Mouse (Mus musculus): ENCODE results near the gene Omt2a. TPM values are rescaled to one million over a fixed set of nuclear protein-coding genes. Genes with fewer than 3 reads are reported as not detected.
"Not testable (repeated sequence)": the region's sequence is repeated elsewhere in the genome, so short reads cannot be mapped to it uniquely, and the experiment has no call there.

Omt2a gene
- polyA plus RNA-seq, 1 experiment = not detected

- not testable (repeated sequence) for H3K4me3 ChIP-seq (ENCODE audit: control insufficient read depth, low read depth, low read length); H3K4me1 ChIP-seq (ENCODE audit: control insufficient read depth, insufficient read depth, low read length); H3K27ac ChIP-seq (ENCODE audit: control insufficient read depth, insufficient read depth, low read depth, low read length); H3K27me3 ChIP-seq (ENCODE audit: control insufficient read depth, insufficient read depth, low read length); H3K36me3 ChIP-seq (ENCODE audit: control insufficient read depth, insufficient read depth, low read length)
- peak; percentile 81 for TF ChIP-seq CTCF (IDR thresholded peaks at IDR 0.05; ENCODE audit: control insufficient read depth, insufficient read depth, insufficient replicate concordance, low read depth, low read length)
These were observed 25.7 kb upstream of the Omt2a start for GRCm38 (mm10) chr9:78340324-78340723.

DNA sequence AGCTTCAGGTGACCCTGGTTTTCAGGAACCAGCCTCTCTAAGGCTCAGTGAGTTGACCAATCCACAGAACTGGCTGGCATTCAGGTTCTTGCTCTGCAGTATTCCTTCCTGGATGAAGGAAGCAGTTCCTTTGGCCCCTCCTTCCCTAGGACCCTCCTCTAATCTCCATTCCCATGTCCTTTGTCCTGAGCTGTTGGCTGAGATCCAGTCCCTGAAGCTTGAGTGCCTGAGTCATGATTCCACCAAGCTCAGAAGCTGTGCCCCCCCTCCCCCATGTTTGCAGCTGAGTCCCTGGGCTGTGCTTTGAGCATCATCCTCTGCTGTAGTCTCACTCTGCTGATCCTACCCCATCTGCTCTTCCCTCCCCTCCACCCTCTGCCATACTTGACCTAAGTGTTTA lies 22.5 kb upstream of the Omt2a start:
- not testable (repeated sequence) for H3K36me3 ChIP-seq (ENCODE audit: control insufficient read depth, insufficient read depth, low read length); H3K27me3 ChIP-seq (ENCODE audit: control insufficient read depth, insufficient read depth, low read length); H3K4me1 ChIP-seq (ENCODE audit: control insufficient read depth, insufficient read depth, low read length); H3K4me3 ChIP-seq (ENCODE audit: control insufficient read depth, low read depth, low read length); H3K27ac ChIP-seq (ENCODE audit: control insufficient read depth, insufficient read depth, low read depth, low read length)

DNA sequence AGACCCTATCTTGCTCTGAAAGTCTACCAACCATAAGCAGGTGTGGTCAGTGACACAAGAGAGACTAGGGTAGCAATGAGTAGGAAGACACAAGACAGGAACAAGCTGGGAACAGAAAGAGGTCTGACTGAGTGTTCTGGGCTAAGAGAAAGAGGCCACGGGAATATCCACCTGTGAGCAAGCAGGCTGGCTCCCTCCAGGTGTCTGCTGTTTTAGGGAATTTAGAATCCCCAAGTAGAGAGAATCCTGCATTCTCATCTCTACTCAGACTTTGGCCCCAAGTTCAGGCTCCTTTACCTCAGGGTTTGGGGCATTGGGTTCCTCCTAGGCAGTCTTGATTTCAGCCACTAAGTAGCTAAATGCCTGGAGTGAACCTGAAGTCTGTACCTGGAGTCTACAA lies 12.7 kb upstream of the Omt2a start, which contains the start of gene Omt2b:
Omt2b (plus strand) TSS at position 301 of the 400 bp plus-strand sequence.
- not testable (repeated sequence) for H3K27me3 ChIP-seq (ENCODE audit: control insufficient read depth, insufficient read depth, low read length); H3K36me3 ChIP-seq (ENCODE audit: control insufficient read depth, insufficient read depth, low read length); H3K4me1 ChIP-seq (ENCODE audit: control insufficient read depth, insufficient read depth, low read length); H3K27ac ChIP-seq (ENCODE audit: control insufficient read depth, insufficient read depth, low read depth, low read length); H3K4me3 ChIP-seq (ENCODE audit: control insufficient read depth, low read depth, low read length)

GRCm38 (mm10) chr9:78319499-78319898 lies 4.9 kb upstream of the Omt2a start:
- TF ChIP-seq POLR2A (IDR thresholded peaks at IDR 0.05; ENCODE audit: control insufficient read depth, low read depth, low read length) (no peak), CTCF (IDR thresholded peaks at IDR 0.05; ENCODE audit: control insufficient read depth, insufficient read depth, insufficient replicate concordance, low read depth, low read length) (no peak)
- H3K27ac ChIP-seq (ENCODE audit: control insufficient read depth, insufficient read depth, low read depth, low read length) = no peak overlapping the region
- H3K4me1 ChIP-seq (ENCODE audit: control insufficient read depth, insufficient read depth, low read length) = no peaks in the 10 kb centered on the region
- H3K4me3 ChIP-seq (ENCODE audit: control insufficient read depth, low read depth, low read length) = no peak overlapping the region
- no peaks in the 10 kb centered on the region for H3K36me3 ChIP-seq (ENCODE audit: control insufficient read depth, insufficient read depth, low read length)
- H3K27me3 ChIP-seq (ENCODE audit: control insufficient read depth, insufficient read depth, low read length) = no peaks in the 10 kb centered on the region

DNA sequence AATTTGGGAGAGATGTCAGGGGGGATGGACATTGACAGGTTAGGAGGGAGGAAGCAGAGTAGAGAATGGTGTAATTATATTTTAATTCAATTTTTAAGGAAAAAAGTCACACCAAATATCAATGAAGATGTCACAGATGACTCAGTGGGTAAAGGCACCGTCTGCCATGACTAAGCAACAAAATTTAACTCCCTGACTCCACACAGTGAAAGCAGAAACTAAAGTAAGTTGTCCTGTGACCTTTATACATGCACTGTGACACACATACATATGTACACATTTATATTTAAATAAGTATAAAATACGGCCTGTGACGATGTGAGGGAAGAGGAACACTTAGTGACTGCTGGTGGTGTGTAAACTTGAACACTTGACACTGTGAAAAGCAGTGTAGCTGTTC lies 6.5 kb downstream of the Omt2a start:
- not testable (repeated sequence) for H3K4me1 ChIP-seq (ENCODE audit: control insufficient read depth, insufficient read depth, low read length); H3K4me3 ChIP-seq (ENCODE audit: control insufficient read depth, low read depth, low read length); H3K36me3 ChIP-seq (ENCODE audit: control insufficient read depth, insufficient read depth, low read length); H3K27ac ChIP-seq (ENCODE audit: control insufficient read depth, insufficient read depth, low read depth, low read length); H3K27me3 ChIP-seq (ENCODE audit: control insufficient read depth, insufficient read depth, low read length)

- H3K36me3 ChIP-seq (ENCODE audit: control insufficient read depth, insufficient read depth, low read length); H3K27me3 ChIP-seq (ENCODE audit: control insufficient read depth, insufficient read depth, low read length); H3K27ac ChIP-seq (ENCODE audit: control insufficient read depth, insufficient read depth, low read depth, low read length); H3K4me3 ChIP-seq (ENCODE audit: control insufficient read depth, low read depth, low read length); H3K4me1 ChIP-seq (ENCODE audit: control insufficient read depth, insufficient read depth, low read length): not testable (repeated sequence)
These were observed 15.5 kb downstream of the Omt2a start for GRCm38 (mm10) chr9:78299143-78299542.

DNA sequence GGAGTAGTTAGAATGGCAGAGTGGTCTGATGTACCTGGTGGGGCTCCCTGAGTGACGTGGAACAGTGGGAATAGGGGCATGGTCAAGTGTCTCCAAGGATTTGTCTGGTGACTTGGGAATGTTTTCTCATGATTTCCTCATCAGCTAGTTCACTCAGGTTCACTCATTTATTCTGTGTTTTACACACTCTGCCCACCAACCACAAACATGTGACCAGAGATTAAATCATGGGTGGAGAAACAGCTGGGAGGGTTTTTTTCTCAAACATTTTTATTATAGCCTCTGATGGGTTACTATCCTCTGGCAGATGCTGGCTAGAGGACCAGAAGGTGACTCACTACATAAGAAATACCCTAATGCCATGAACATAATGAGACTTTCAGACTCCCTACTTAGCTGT lies 16.4 kb downstream of the Omt2a start:
- Histone ChIP-seq H3K36me3 (ENCODE audit: control insufficient read depth, insufficient read depth, low read length) (no peaks in the 10 kb centered on the region), H3K27ac (ENCODE audit: control insufficient read depth, insufficient read depth, low read depth, low read length) (no peak overlapping the region), H3K4me1 (ENCODE audit: control insufficient read depth, insufficient read depth, low read length) (no peaks in the 10 kb centered on the region), H3K4me3 (ENCODE audit: control insufficient read depth, low read depth, low read length) (no peak overlapping the region), H3K27me3 (ENCODE audit: control insufficient read depth, insufficient read depth, low read length) (no peaks in the 10 kb centered on the region)
- TF ChIP-seq CTCF (IDR thresholded peaks at IDR 0.05; ENCODE audit: control insufficient read depth, insufficient read depth, insufficient replicate concordance, low read depth, low read length) (no peak), POLR2A (IDR thresholded peaks at IDR 0.05; ENCODE audit: control insufficient read depth, low read depth, low read length) (no peak)

GRCm38 (mm10) chr9:78296089-78296488 lies 18.5 kb downstream of the Omt2a start:
- H3K27ac ChIP-seq (ENCODE audit: control insufficient read depth, insufficient read depth, low read depth, low read length); H3K4me1 ChIP-seq (ENCODE audit: control insufficient read depth, insufficient read depth, low read length); H3K27me3 ChIP-seq (ENCODE audit: control insufficient read depth, insufficient read depth, low read length); H3K36me3 ChIP-seq (ENCODE audit: control insufficient read depth, insufficient read depth, low read length); H3K4me3 ChIP-seq (ENCODE audit: control insufficient read depth, low read depth, low read length): not testable (repeated sequence)
- TF ChIP-seq CTCF (IDR thresholded peaks at IDR 0.05; ENCODE audit: control insufficient read depth, insufficient read depth, insufficient replicate concordance, low read depth, low read length) = peak; percentile 72; the same call in 1 of the 2 replicates

DNA sequence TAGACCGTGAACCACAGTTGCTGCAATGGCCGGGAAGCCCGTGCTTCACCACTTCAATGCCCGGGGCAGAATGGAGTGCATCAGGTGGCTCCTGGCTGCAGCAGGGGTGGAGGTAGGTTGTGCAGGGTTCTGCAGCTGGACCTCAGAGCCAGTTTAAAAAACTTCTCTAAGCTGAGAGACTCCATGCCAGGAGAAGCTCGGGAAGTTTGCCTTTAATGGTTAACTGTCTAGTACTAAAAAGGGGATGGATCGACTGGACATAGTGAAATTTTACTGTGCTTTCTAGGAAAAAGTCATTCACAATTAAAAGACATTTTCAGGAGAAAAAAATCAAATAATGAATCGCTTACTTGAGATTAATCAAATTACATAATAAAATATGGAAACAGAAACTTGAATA lies 19.8 kb downstream of the Omt2a start:
- H3K4me3 ChIP-seq (ENCODE audit: control insufficient read depth, low read depth, low read length); H3K27me3 ChIP-seq (ENCODE audit: control insufficient read depth, insufficient read depth, low read length); H3K27ac ChIP-seq (ENCODE audit: control insufficient read depth, insufficient read depth, low read depth, low read length); H3K4me1 ChIP-seq (ENCODE audit: control insufficient read depth, insufficient read depth, low read length); H3K36me3 ChIP-seq (ENCODE audit: control insufficient read depth, insufficient read depth, low read length): not testable (repeated sequence)

GRCm38 (mm10) chr9:78293683-78294082 lies 20.9 kb downstream of the Omt2a start:
- not testable (repeated sequence) for H3K36me3 ChIP-seq (ENCODE audit: control insufficient read depth, insufficient read depth, low read length); H3K27ac ChIP-seq (ENCODE audit: control insufficient read depth, insufficient read depth, low read depth, low read length); H3K4me3 ChIP-seq (ENCODE audit: control insufficient read depth, low read depth, low read length); H3K4me1 ChIP-seq (ENCODE audit: control insufficient read depth, insufficient read depth, low read length); H3K27me3 ChIP-seq (ENCODE audit: control insufficient read depth, insufficient read depth, low read length)

DNA sequence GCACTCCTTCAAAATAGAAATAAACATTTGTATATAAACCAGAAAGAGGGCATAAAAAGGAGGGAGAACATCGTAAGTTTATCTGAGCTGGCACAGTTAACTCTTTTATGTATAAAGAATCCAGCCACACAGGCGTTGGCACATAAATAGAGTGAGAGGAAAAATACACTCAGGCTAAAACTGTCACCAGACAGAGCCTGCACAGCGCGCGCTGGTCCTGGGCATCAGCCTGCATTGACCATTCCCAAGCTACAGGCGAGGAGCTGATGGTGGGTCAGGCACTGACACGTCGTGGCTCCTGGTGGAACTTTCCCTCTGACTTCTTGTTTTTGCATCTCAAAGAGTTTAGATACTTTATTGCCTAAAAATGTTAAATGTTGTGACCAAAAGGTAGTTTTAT lies 22.1 kb downstream of the Omt2a start:
- H3K27ac ChIP-seq (ENCODE audit: control insufficient read depth, insufficient read depth, low read depth, low read length); H3K4me1 ChIP-seq (ENCODE audit: control insufficient read depth, insufficient read depth, low read length); H3K4me3 ChIP-seq (ENCODE audit: control insufficient read depth, low read depth, low read length); H3K27me3 ChIP-seq (ENCODE audit: control insufficient read depth, insufficient read depth, low read length); H3K36me3 ChIP-seq (ENCODE audit: control insufficient read depth, insufficient read depth, low read length): not testable (repeated sequence)

DNA sequence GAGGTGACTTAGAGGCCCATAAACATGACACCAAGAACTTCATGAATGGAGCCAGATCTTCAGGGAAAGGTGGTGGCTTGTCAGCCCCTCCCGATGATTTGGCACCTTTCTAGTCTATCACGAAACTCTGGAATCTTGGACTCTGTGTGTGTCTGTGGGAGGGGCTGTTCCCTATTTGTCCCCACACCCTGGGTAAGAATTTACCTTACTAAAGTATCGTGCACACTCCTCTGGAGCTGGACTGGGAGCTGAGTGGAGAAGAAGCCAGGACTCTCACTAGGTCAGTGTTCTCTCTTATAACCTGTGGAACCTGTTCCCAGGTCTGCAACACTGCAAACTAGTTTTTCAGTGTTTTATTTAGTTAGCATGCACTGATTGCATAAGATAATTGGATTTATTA lies 24.9 kb downstream of the Omt2a start, which contains the start of gene Gm10639:
Gm10639 (plus strand) TSS at position 201 of the 400 bp plus-strand sequence.
- not testable (repeated sequence) for H3K4me1 ChIP-seq (ENCODE audit: control insufficient read depth, insufficient read depth, low read length); H3K27ac ChIP-seq (ENCODE audit: control insufficient read depth, insufficient read depth, low read depth, low read length); H3K27me3 ChIP-seq (ENCODE audit: control insufficient read depth, insufficient read depth, low read length); H3K4me3 ChIP-seq (ENCODE audit: control insufficient read depth, low read depth, low read length); H3K36me3 ChIP-seq (ENCODE audit: control insufficient read depth, insufficient read depth, low read length)
